Mouse (Mus musculus) stomach, postnatal 0 days (tissue): Measurements from ENCODE around the gene 2410002F23Rik.

ENCODE experiments used
- CTCF ChIP-seq: IDR thresholded peaks from 2 replicates; pipeline ENCODE4 v1.5.1; 2016; ENCODE audit warnings: antibody characterized with exemption, low read depth, mild to moderate bottlenecking, moderate library complexity
- EP300 ChIP-seq: optimal IDR thresholded peaks from 2 replicates; pipeline ENCODE3; 2016; ENCODE audit warnings: antibody characterized with exemption

- TF ChIP-seq CTCF (no peak), EP300 (no peak)
Observed at GRCm38 (mm10) chr7:44244080-44244479, 2.4 kb upstream of the 2410002F23Rik start.
